Mouse (Mus musculus) MEL (cell line): Measurements from ENCODE around the gene 1700029I15Rik.

ENCODE experiments used
- CTCF ChIP-seq, 3 experiments: IDR thresholded peaks in 2 of 3; conservative IDR thresholded peaks in 1 of 3; 2 replicates each; pipeline ENCODE4 v1.5.1; 2011 to 2012; ENCODE audit warnings: low read length in 3 of 3, low read depth in 2 of 3, mild to moderate bottlenecking in 2 of 3, improper control_type of control experiment in 1 of 3, inconsistent platforms in 1 of 3, mixed read lengths in 1 of 3, moderate library complexity in 1 of 3; ENCODE audit not compliant: control insufficient read depth in 1 of 3, insufficient read depth in 1 of 3, poor library complexity in 1 of 3, severe bottlenecking in 1 of 3
- GATA1 ChIP-seq: IDR thresholded peaks from 2 replicates; pipeline ENCODE4 v1.6.1; 2011; ENCODE audit warnings: low read depth, low read length, improper control_type of control experiment
- HCFC1 ChIP-seq: IDR thresholded peaks from 2 replicates; pipeline ENCODE4 v1.6.1; 2012; ENCODE audit warnings: low read depth, mild to moderate bottlenecking, inconsistent platforms, low read length, improper control_type of control experiment, moderate library complexity
- MXI1 ChIP-seq: IDR thresholded peaks from 2 replicates; pipeline ENCODE4 v1.6.1; 2011; ENCODE audit warnings: mild to moderate bottlenecking, low read depth, low read length, improper control_type of control experiment
- MYC ChIP-seq: IDR thresholded peaks from 2 replicates; pipeline ENCODE4 v1.6.1; 2011; ENCODE audit warnings: low read depth, mild to moderate bottlenecking, low read length, improper control_type of control experiment, moderate library complexity
- POLR2A ChIP-seq, 2 experiments: IDR thresholded peaks; 2 replicates each; pipeline ENCODE4 v1.6.1; 2011 to 2012; ENCODE audit warnings: low read length in 2 of 2, mild to moderate bottlenecking in 2 of 2, control low read depth in 1 of 2, improper control_type of control experiment in 1 of 2, low read depth in 1 of 2, moderate library complexity in 1 of 2; ENCODE audit not compliant: control insufficient read depth in 1 of 2, insufficient read depth in 1 of 2, poor library complexity in 1 of 2
- POLR2AphosphoS2 ChIP-seq: IDR thresholded peaks from 2 replicates; pipeline ENCODE4 v1.6.1; 2011; ENCODE audit warnings: low read length, improper control_type of control experiment
- TCF12 ChIP-seq: IDR thresholded peaks from 2 replicates; pipeline ENCODE4 v1.6.1; 2014; ENCODE audit warnings: low read depth, mild to moderate bottlenecking, inconsistent platforms, low read length, improper control_type of control experiment, moderate library complexity
- UBTF ChIP-seq: IDR thresholded peaks from 2 replicates; pipeline ENCODE4 v1.6.1; 2012; ENCODE audit warnings: low read depth, mild to moderate bottlenecking, inconsistent platforms, low read length, improper control_type of control experiment, moderate library complexity, borderline replicate concordance; ENCODE audit not compliant: insufficient read depth

GRCm38 (mm10) chr2:92362571-92363228 is 19.6 kb upstream of the 1700029I15Rik start:
- TF ChIP-seq MXI1, result no peak
- no peak for TF ChIP-seq POLR2A (IDR thresholded peaks at IDR 0.05; ENCODE audit: control insufficient read depth in 1 of 2, insufficient read depth in 1 of 2, low read depth in 1 of 2, low read length in 2 of 2, poor library complexity in 1 of 2)
- TF ChIP-seq GATA1, result no peak
- TF ChIP-seq HCFC1, result no peak
- TF ChIP-seq UBTF, result no peak
- TF ChIP-seq TCF12, result no peak
- no peak for TF ChIP-seq POLR2AphosphoS2
- no peak for TF ChIP-seq MYC
- no peak for TF ChIP-seq CTCF (IDR thresholded peaks at IDR 0.05 in 2 of 3, conservative IDR thresholded peaks at IDR 0.05 in 1 of 3; ENCODE audit: control insufficient read depth in 1 of 3, insufficient read depth in 1 of 3, low read depth in 2 of 3, low read length in 3 of 3, poor library complexity in 1 of 3, severe bottlenecking in 1 of 3)
